In the genomic region with DNA sequence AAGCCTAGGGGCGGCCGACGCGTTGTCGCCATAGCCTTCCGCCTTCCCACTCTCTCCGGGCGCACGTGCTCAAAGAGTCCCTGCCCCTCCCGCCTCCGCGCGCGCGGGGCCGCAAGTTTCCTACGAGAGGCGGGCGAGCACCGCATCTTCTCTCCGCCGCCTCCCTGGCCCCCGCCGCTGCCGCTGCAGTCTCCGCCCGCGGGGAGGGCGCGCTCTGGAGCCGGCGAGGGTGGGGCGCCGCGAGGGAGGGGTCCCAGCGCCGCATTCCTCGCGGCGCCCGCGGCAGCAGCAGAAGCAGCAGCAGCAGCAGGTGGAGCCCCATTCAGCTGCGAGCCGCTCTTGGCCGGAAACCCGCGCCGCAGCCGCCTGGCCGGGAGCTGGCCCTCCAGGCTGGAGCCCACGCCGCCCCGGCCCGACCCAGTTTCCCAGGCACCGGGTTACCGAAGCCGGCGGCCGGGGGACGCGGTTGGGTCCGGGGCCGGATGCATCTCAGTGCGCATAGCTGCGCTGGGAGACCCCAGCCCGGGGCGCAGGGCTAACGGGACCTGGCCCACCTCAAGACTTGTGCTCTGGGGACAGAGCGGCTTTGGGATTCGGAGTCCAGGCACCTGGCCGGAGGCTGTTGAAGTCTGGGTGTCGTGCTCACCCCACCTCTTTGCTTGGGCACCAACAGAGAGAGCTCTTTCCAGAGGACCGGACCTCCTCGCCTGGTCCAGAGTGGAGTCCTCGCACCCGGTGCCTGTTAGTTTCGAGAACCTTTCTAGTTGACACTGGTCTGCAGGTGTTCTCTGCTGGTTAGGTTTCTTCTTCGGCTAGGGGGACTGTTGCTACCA, we compare ENCODE assay signal across 8 mouse cellular contexts. TPM values are rescaled to one million over a fixed set of nuclear protein-coding genes. Genes with fewer than 3 reads are reported as not detected.
DNase-seq lines count a peak whose midpoint lies in the region; ATAC-seq lines count a peak whose summit lies in the region.

Gene Cnih3, plus strand, starts transcription at position 262 of the 833 bp plus-strand sequence.

- peak within 1 kb of the TSS; percentile 100 for H3K4me2 ChIP-seq in heart, embryonic 16.5 days (ENCODE audit: low read depth, low read length)
- H3K4me2 ChIP-seq in lung, embryonic 16.5 days (ENCODE audit: low read depth, low read length): peak within 1 kb of the TSS; percentile 100

- ATAC-seq in heart, embryonic 16.5 days (replicated peaks; ENCODE audit: extremely low read depth, insufficient read depth, low FRiP score): peak; percentile 75; the same call in 1 of the 2 replicates
- ATAC-seq in lung, embryonic 16.5 days (ENCODE audit: low read depth): peak; percentile 75

- peak within 1 kb of the TSS; percentile 65 for H3K4me3 ChIP-seq in heart, embryonic 16.5 days (ENCODE audit: low read length)
- H3K4me3 ChIP-seq in lung, embryonic 16.5 days (ENCODE audit: low read length): peak within 1 kb of the TSS; percentile 62

- under 1% methylated on average over 78 of the region's 78 CpGs for WGBS in heart, embryonic 16.5 days
- under 1% methylated on average over 74 of the region's 78 CpGs for WGBS in lung, embryonic 16.5 days

- DNase-seq in layer of hippocampus, adult 11-12 months (ENCODE audit: low spot score): peak; percentile 38
- no peak for DNase-seq in layer of hippocampus, adult 9-10 months (ENCODE audit: low spot score)
- peak; percentile 47 for DNase-seq in embryo, embryonic 11.5 days (ENCODE audit: low read depth, low spot score)
- DNase-seq in layer of hippocampus, adult 9-11 months: peak; percentile 30
- peak; percentile 73 for DNase-seq in retina, embryonic 14.5 days (ENCODE audit: low spot score)
- no peak for DNase-seq in adipocyte (ENCODE audit: low spot score)

- H3K36me3 ChIP-seq in heart, embryonic 16.5 days (ENCODE audit: control insufficient read depth, insufficient read depth): no peaks in the 10 kb centered on the region
- H3K36me3 ChIP-seq in lung, embryonic 16.5 days (ENCODE audit: control insufficient read depth, insufficient read depth, low read length): no peaks in the 10 kb centered on the region

- H3K27ac ChIP-seq in heart, embryonic 16.5 days (ENCODE audit: low read length): no peak within 1 kb of the TSS
- H3K27ac ChIP-seq in lung, embryonic 16.5 days (ENCODE audit: low read length): no peak within 1 kb of the TSS

- H3K27me3 ChIP-seq in heart, embryonic 16.5 days (ENCODE audit: control insufficient read depth, insufficient read depth, low read length): peaks cover 41% of the 10 kb centered on the region
- peaks cover 39% of the 10 kb centered on the region for H3K27me3 ChIP-seq in lung, embryonic 16.5 days (ENCODE audit: control insufficient read depth, insufficient read depth, low read depth, low read length)

- no peaks in the 10 kb centered on the region for H3K9me3 ChIP-seq in heart, embryonic 16.5 days (replicated peaks; ENCODE audit: control insufficient read depth, low read length)
- H3K9me3 ChIP-seq in lung, embryonic 16.5 days (ENCODE audit: control insufficient read depth, low read length): no peaks in the 10 kb centered on the region

- H3K4me1 ChIP-seq in heart, embryonic 16.5 days (ENCODE audit: control insufficient read depth, insufficient read depth, low read length): peaks cover 17% of the 10 kb centered on the region
- peaks cover 8% of the 10 kb centered on the region for H3K4me1 ChIP-seq in lung, embryonic 16.5 days (replicated peaks; ENCODE audit: control insufficient read depth, insufficient read depth, low read length)

- peak within 1 kb of the TSS; percentile 58 for H3K9ac ChIP-seq in heart, embryonic 16.5 days (ENCODE audit: low read length)
- H3K9ac ChIP-seq in lung, embryonic 16.5 days (ENCODE audit: low read length): peak within 1 kb of the TSS; percentile 69

RNA-seq across cellular contexts. Expression of gene Cnih3, which starts in this region (rescaled TPM):
- 0.09 TPM in 1 of 2 replicates, not detected in the other for polyA plus RNA-seq in heart, embryonic 16.5 days (2015; fragmentation: Nextera tagmentation; extraction: Ambion mirVana)
- 0.08 TPM in 1 of 2 replicates, not detected in the other for polyA plus RNA-seq in lung, embryonic 16.5 days (2015; fragmentation: Nextera tagmentation; extraction: Ambion mirVana)

Comparison
In these comparisons a context has a peak if more than half of its experiments do, and no peak if none do; other contexts are left out.
1. DNase-seq: peak in layer of hippocampus, adult 11-12 months (single experiment), embryo, embryonic 11.5 days (single experiment), layer of hippocampus, adult 9-11 months (single experiment) and retina, embryonic 14.5 days (single experiment); none in layer of hippocampus, adult 9-10 months (single experiment) and adipocyte (single experiment).
2. Peak in ATAC-seq, H3K4me3 ChIP-seq, H3K9ac ChIP-seq and H3K4me2 ChIP-seq in heart, embryonic 16.5 days; RNA of the gene not detected or under 1 TPM.
3. Peak in ATAC-seq, H3K4me3 ChIP-seq, H3K9ac ChIP-seq and H3K4me2 ChIP-seq in lung, embryonic 16.5 days; RNA of the gene not detected or under 1 TPM.